Mouse (Mus musculus) lung, embryonic 14.5 days (tissue): ENCODE measurements at regions not wholly inside any gene's neighbourhood (a gene's known extent, or its start where the extent isn't known, plus 50 kb on each side); places are given as distances from the start of the nearest gene placed in this dataset.

ENCODE experiments used
- ATAC-seq: fragments of 200-750 bp; cut with Nextera tagmentation; 2 replicates; pipeline ENCODE4 v1.8.0; 2017; ENCODE audit warnings: mild to moderate bottlenecking, moderate TSS enrichment, moderate library complexity; ENCODE audit not compliant: insufficient read depth
- DNase-seq: peaks from one replicate; pipeline ENCODE4 v3.0.0-alpha.2; 2015
- H3K27ac ChIP-seq: fragments of 300-500 bp; sonication (generic); 2 replicates; pipeline ENCODE4 v1.5.1; 2014; ENCODE audit warnings: low read depth, mild to moderate bottlenecking, moderate library complexity
- H3K27me3 ChIP-seq: fragments of 300-500 bp; sonication (generic); 2 replicates; pipeline ENCODE4 v1.6.1; 2014; ENCODE audit warnings: low read length, control low read depth; ENCODE audit not compliant: insufficient read depth
- H3K36me3 ChIP-seq: fragments of 300-500 bp; sonication (generic); 2 replicates; pipeline ENCODE4 v1.6.1; 2014; ENCODE audit warnings: control low read depth; ENCODE audit not compliant: insufficient read depth
- H3K4me1 ChIP-seq: fragments of 300-500 bp; sonication (generic); 2 replicates; pipeline ENCODE4 v1.6.1; 2014; ENCODE audit warnings: antibody characterized with exemption, control low read depth; ENCODE audit not compliant: insufficient read depth
- H3K4me2 ChIP-seq: fragments of 300-500 bp; sonication (generic); 2 replicates; pipeline ENCODE4 v1.6.1; 2014; ENCODE audit warnings: mild to moderate bottlenecking
- H3K4me3 ChIP-seq: fragments of 300-500 bp; sonication (generic); 2 replicates; pipeline ENCODE4 v1.5.1; 2014; ENCODE audit warnings: low read depth, low read length
- H3K9ac ChIP-seq: fragments of 300-500 bp; sonication (generic); 2 replicates; pipeline ENCODE4 v1.6.1; 2014
- H3K9me3 ChIP-seq: fragments of 300-500 bp; sonication (generic); 2 replicates; pipeline ENCODE4 v1.6.1; 2016; ENCODE audit warnings: low read depth, low read length, control low read depth
- CTCF ChIP-seq: IDR thresholded peaks from 2 replicates; pipeline ENCODE4 v1.5.1; 2016; ENCODE audit warnings: antibody characterized with exemption, low read depth
- WGBS: fragments of 180-500 bp; shearing (Covaris S2); extraction: QIAGEN DNeasy Blood & Tissue Kit; methylation state at CpG from one replicate; pipeline ENCODE4 v1.1.7; 2014; 5-methylcytosine and 5-hydroxymethylcytosine counted together

GRCm38 (mm10) chr17:83077737-83078600, 137.1 kb upstream of the Pkdcc start:
- 18% methylated on average over 17 of the region's 17 CpGs for WGBS
- Histone ChIP-seq H3K27ac (peak overlapping the region; percentile 73), H3K36me3 (no peaks in the 10 kb centered on the region), H3K27me3 (no peaks in the 10 kb centered on the region), H3K4me1 (peaks cover 17% of the 10 kb centered on the region), H3K4me3 (no peak overlapping the region), H3K4me2 (peak overlapping the region; percentile 36), H3K9me3 (no peaks in the 10 kb centered on the region), H3K9ac (peak overlapping the region; percentile 27; the same call in 1 of the 2 replicates)
- no peak for ATAC-seq
- TF ChIP-seq CTCF: no peak
- DNase-seq: no peak

- Histone ChIP-seq H3K27ac (peak overlapping the region; percentile 73), H3K36me3 (no peaks in the 10 kb centered on the region), H3K9ac (peak overlapping the region; percentile 27; the same call in 1 of the 2 replicates), H3K9me3 (no peaks in the 10 kb centered on the region), H3K27me3 (no peaks in the 10 kb centered on the region), H3K4me3 (no peak overlapping the region), H3K4me2 (peak overlapping the region; percentile 36), H3K4me1 (peaks cover 19% of the 10 kb centered on the region)
- DNase-seq: peak; percentile 67
- 16% methylated on average over 19 of the region's 19 CpGs for WGBS
- peak; percentile 60 for ATAC-seq
- no peak for TF ChIP-seq CTCF
These were observed 136.3 kb upstream of the Pkdcc start for GRCm38 (mm10) chr17:83078601-83079360.

- DNase-seq (no peak), ATAC-seq (no peak)
- Histone ChIP-seq H3K9me3 (no peaks in the 10 kb centered on the region), H3K4me3 (no peak overlapping the region), H3K27me3 (no peaks in the 10 kb centered on the region), H3K9ac (no peak overlapping the region), H3K36me3 (no peaks in the 10 kb centered on the region), H3K4me1 (peaks cover 22% of the 10 kb centered on the region), H3K27ac (no peak overlapping the region), H3K4me2 (no peak overlapping the region)
- WGBS: 48% methylated on average over 7 of the region's 7 CpGs
- no peak for TF ChIP-seq CTCF
These were observed 135.8 kb upstream of the Pkdcc start for GRCm38 (mm10) chr17:83079361-83079685.

- H3K4me3 ChIP-seq: no peak overlapping the region
- WGBS: 22% methylated on average over 8 of the region's 8 CpGs
- H3K27ac ChIP-seq: peak overlapping the region; percentile 69; the same call in 1 of the 2 replicates
- no peaks in the 10 kb centered on the region for H3K27me3 ChIP-seq
- H3K4me1 ChIP-seq: peaks cover 24% of the 10 kb centered on the region
- TF ChIP-seq CTCF: no peak
- no peaks in the 10 kb centered on the region for H3K36me3 ChIP-seq
- no peak overlapping the region for H3K9ac ChIP-seq
- H3K9me3 ChIP-seq: no peaks in the 10 kb centered on the region
- no peak overlapping the region for H3K4me2 ChIP-seq
- DNase-seq (peak; percentile 58), ATAC-seq (no peak)
These were observed 133.4 kb upstream of the Pkdcc start for GRCm38 (mm10) chr17:83081729-83082128.

GRCm38 (mm10) chr17:83083521-83083920, 131.6 kb upstream of the Pkdcc start:
- 38% methylated on average over 3 of the region's 3 CpGs for WGBS
- H3K27ac ChIP-seq: peak overlapping the region; percentile 9; the same call in 1 of the 2 replicates

GRCm38 (mm10) chr17:83085792-83086475, 129.2 kb upstream of the Pkdcc start:
- no peaks in the 10 kb centered on the region for H3K36me3 ChIP-seq
- peaks cover 16% of the 10 kb centered on the region for H3K4me1 ChIP-seq
- ATAC-seq (no peak), DNase-seq (no peak)
- 81% methylated on average over 10 of the region's 10 CpGs for WGBS
- no peak for TF ChIP-seq CTCF
- H3K27ac ChIP-seq: no peak overlapping the region
- H3K4me2 ChIP-seq: no peak overlapping the region
- H3K4me3 ChIP-seq: no peak overlapping the region
- no peak overlapping the region for H3K9ac ChIP-seq
- H3K27me3 ChIP-seq: no peaks in the 10 kb centered on the region
- H3K9me3 ChIP-seq: no peaks in the 10 kb centered on the region

More at GRCm38 (mm10) chr17:83083521-83083920, 131.6 kb upstream of the Pkdcc start:
- no peak for TF ChIP-seq CTCF
- DNase-seq (no peak), ATAC-seq (no peak)
- Histone ChIP-seq H3K4me3 (no peak overlapping the region), H3K36me3 (no peaks in the 10 kb centered on the region), H3K27me3 (no peaks in the 10 kb centered on the region), H3K4me1 (peaks cover 19% of the 10 kb centered on the region), H3K9me3 (no peaks in the 10 kb centered on the region), H3K4me2 (no peak overlapping the region), H3K9ac (no peak overlapping the region)
